Mouse (Mus musculus): ENCODE measurements around the gene Xpo5. TPM values are rescaled to one million over a fixed set of nuclear protein-coding genes. Genes with fewer than 3 reads are reported as not detected.

Xpo5 gene
- total and polyA plus RNA-seq, 3 experiments: 44.7 to 56.3 (median 55.1) TPM

GRCm38 (mm10) chr17:46154336-46154735 is 48.2 kb upstream of the Xpo5 start:
- Histone ChIP-seq H3K4me1 (ENCODE audit: control insufficient read depth in 1 of 2, insufficient read depth in 2 of 2) (peaks cover 3 to 25% of the 10 kb centered on the region in 2 experiments; a peak in 3 of 4 replicates), H3K27me3 (replicated peaks) (no peaks in the 10 kb centered on the region), H3K9ac (ENCODE audit: insufficient read depth, low read depth) (no peak overlapping the region), H3K4me2 (ENCODE audit: insufficient read depth, low read depth, poor library complexity, severe bottlenecking) (no peak overlapping the region), H3K4me3 (replicated peaks in 1 of 3; ENCODE audit: low read depth in 2 of 3, low read length in 2 of 3, poor library complexity in 1 of 3) (no peak overlapping the region), H3K9me3 (replicated peaks; ENCODE audit: low read length) (no peaks in the 10 kb centered on the region), H3K36me3 (replicated peaks in 1 of 2; ENCODE audit: control insufficient read depth in 1 of 2, insufficient read depth in 1 of 2, low read length in 1 of 2) (peaks cover 3 to 7% of the 10 kb centered on the region in 2 experiments), H3K27ac (ENCODE audit: insufficient read depth, low read depth) (no peak overlapping the region), H3K79me2 (replicated peaks; ENCODE audit: control insufficient read depth, extremely low read depth, insufficient read depth, poor library complexity, severe bottlenecking) (peaks cover 16% of the 10 kb centered on the region)
- in situ Hi-C loops (cut with MboI; ENCODE audit: low pct_ligation_motif_present, low pct_unique_long_range_greater_than_20kb, low sequenced_read_pairs) (no loop called here), dilution Hi-C loops (cut with MboI; ENCODE audit: extremely low pct_ligation_motif_present, extremely low pct_unique_long_range_greater_than_20kb, low sequenced_read_pairs) (no loop called here)
- no peak for DNase-seq (ENCODE audit: extremely low read depth)
- TF ChIP-seq JUN (IDR thresholded peaks at IDR 0.05; ENCODE audit: insufficient read depth, low read depth, low read length) (no peak), USF2 (conservative IDR thresholded peaks at IDR 0.05; ENCODE audit: low read depth, low read length) (no peak), MXI1 (IDR thresholded peaks at IDR 0.05; ENCODE audit: low read depth, low read length) (no peak), MEF2A (IDR thresholded peaks at IDR 0.05; ENCODE audit: borderline replicate concordance, low read depth, low read length) (no peak), E2F4 (IDR thresholded peaks at IDR 0.05; ENCODE audit: insufficient replicate concordance, low read depth, low read length) (no peak), HCFC1 (IDR thresholded peaks at IDR 0.05; ENCODE audit: low read depth, low read length) (no peak), UBTF (IDR thresholded peaks at IDR 0.05; ENCODE audit: low read depth, low read length) (no peak), USF1 (IDR thresholded peaks at IDR 0.05; ENCODE audit: low read depth, low read length) (no peak), GABPA (IDR thresholded peaks at IDR 0.05; ENCODE audit: insufficient replicate concordance, low read depth, low read length) (no peak), POLR2A (IDR thresholded peaks at IDR 0.05; ENCODE audit: low read depth, low read length) (no peak)

- Histone ChIP-seq H3K9me3 (replicated peaks; ENCODE audit: low read length) (no peaks in the 10 kb centered on the region), H3K9ac (ENCODE audit: insufficient read depth, low read depth) (no peak overlapping the region), H3K36me3 (replicated peaks in 1 of 2; ENCODE audit: control insufficient read depth in 1 of 2, insufficient read depth in 1 of 2, low read length in 1 of 2) (peaks cover 0 to under 1% of the 10 kb centered on the region in 2 experiments), H3K79me2 (replicated peaks; ENCODE audit: control insufficient read depth, extremely low read depth, insufficient read depth, poor library complexity, severe bottlenecking) (peaks cover 19% of the 10 kb centered on the region), H3K4me2 (ENCODE audit: insufficient read depth, low read depth, poor library complexity, severe bottlenecking) (no peak overlapping the region), H3K4me3 (replicated peaks in 1 of 3; ENCODE audit: low read depth in 2 of 3, low read length in 2 of 3, poor library complexity in 1 of 3) (no peak overlapping the region), H3K27me3 (replicated peaks) (no peaks in the 10 kb centered on the region), H3K27ac (ENCODE audit: insufficient read depth, low read depth) (no peak overlapping the region), H3K4me1 (ENCODE audit: control insufficient read depth in 1 of 2, insufficient read depth in 2 of 2) (peaks cover 3 to 27% of the 10 kb centered on the region in 2 experiments; a peak in 3 of 4 replicates)
- no peak for DNase-seq (ENCODE audit: extremely low read depth)
- in situ Hi-C loops (cut with MboI; ENCODE audit: low pct_ligation_motif_present, low pct_unique_long_range_greater_than_20kb, low sequenced_read_pairs) (no loop called here), dilution Hi-C loops (cut with MboI; ENCODE audit: extremely low pct_ligation_motif_present, extremely low pct_unique_long_range_greater_than_20kb, low sequenced_read_pairs) (no loop called here)
- TF ChIP-seq ZKSCAN1 (IDR thresholded peaks at IDR 0.05; ENCODE audit: borderline replicate concordance, low read depth, low read length): no peak
- no peak for TF ChIP-seq JUN (IDR thresholded peaks at IDR 0.05; ENCODE audit: insufficient read depth, low read depth, low read length)
- TF ChIP-seq POLR2AphosphoS2 (IDR thresholded peaks at IDR 0.05; ENCODE audit: low read depth, low read length): no peak
- TF ChIP-seq E2F4 (IDR thresholded peaks at IDR 0.05; ENCODE audit: insufficient replicate concordance, low read depth, low read length): no peak
- no peak for TF ChIP-seq CTCF (conservative IDR thresholded peaks at IDR 0.05 in 1 of 2, IDR thresholded peaks at IDR 0.05 in 1 of 2; ENCODE audit: low read depth in 2 of 2, low read length in 2 of 2)
- no peak for TF ChIP-seq MEF2A (IDR thresholded peaks at IDR 0.05; ENCODE audit: borderline replicate concordance, low read depth, low read length)
- no peak for TF ChIP-seq BHLHE40 (IDR thresholded peaks at IDR 0.05; ENCODE audit: low read depth, low read length)
- no peak for TF ChIP-seq MAZ (IDR thresholded peaks at IDR 0.05; ENCODE audit: low read depth, low read length)
- no peak for TF ChIP-seq UBTF (IDR thresholded peaks at IDR 0.05; ENCODE audit: low read depth, low read length)
- no peak for TF ChIP-seq TBP (conservative IDR thresholded peaks at IDR 0.05; ENCODE audit: low read depth, low read length)
- TF ChIP-seq CHD1 (IDR thresholded peaks at IDR 0.05; ENCODE audit: low read depth, low read length): no peak
- TF ChIP-seq NELFE (IDR thresholded peaks at IDR 0.05; ENCODE audit: low read depth, low read length): no peak
Measured at GRCm38 (mm10) chr17:46156680-46157079, 45.9 kb upstream of the Xpo5 start.

Data from CH12.LX (cell line).